Mouse (Mus musculus): ENCODE measurements around the gene Lemd1. TPM values are rescaled to one million over a fixed set of nuclear protein-coding genes. Genes with fewer than 3 reads are reported as not detected.
A peak's percentile ranks its signal among the peaks of the same experiment; 100 is the strongest.

Gene Lemd1
- total and polyA plus RNA-seq, 3 experiments = not detected

GRCm38 (mm10) chr1:132151908-132152307, 39.3 kb upstream of the Lemd1 start:
- in situ Hi-C loops (cut with MboI; ENCODE audit: low pct_ligation_motif_present, low pct_unique_long_range_greater_than_20kb, low sequenced_read_pairs) = no loop called here
- Histone ChIP-seq H3K27ac (ENCODE audit: insufficient read depth, low read depth) (no peak overlapping the region), H3K9ac (ENCODE audit: insufficient read depth, low read depth) (no peak overlapping the region), H3K4me2 (ENCODE audit: insufficient read depth, low read depth, poor library complexity, severe bottlenecking) (no peak overlapping the region), H3K36me3 (replicated peaks in 1 of 2; ENCODE audit: control insufficient read depth in 1 of 2, insufficient read depth in 1 of 2, low read length in 1 of 2) (no peaks in the 10 kb centered on the region), H3K4me3 (replicated peaks in 1 of 3; ENCODE audit: low read depth in 2 of 3, low read length in 2 of 3, poor library complexity in 1 of 3) (no peak overlapping the region), H3K4me1 (ENCODE audit: control insufficient read depth in 1 of 2, insufficient read depth in 2 of 2) (peaks cover 11 to 37% of the 10 kb centered on the region in 2 experiments), H3K79me2 (replicated peaks; ENCODE audit: control insufficient read depth, extremely low read depth, insufficient read depth, poor library complexity, severe bottlenecking) (no peaks in the 10 kb centered on the region), H3K9me3 (replicated peaks; ENCODE audit: low read length) (no peaks in the 10 kb centered on the region), H3K27me3 (replicated peaks) (peaks cover 17% of the 10 kb centered on the region)
- DNase-seq (ENCODE audit: extremely low read depth) = no peak
- dilution Hi-C loops (cut with MboI; ENCODE audit: extremely low pct_ligation_motif_present, extremely low pct_unique_long_range_greater_than_20kb, low sequenced_read_pairs) = no loop called here
- peak; percentile 30; the same call in 1 of the 2 replicates for TF ChIP-seq ZNF384 (IDR thresholded peaks at IDR 0.05; ENCODE audit: low read depth, low read length)
- TF ChIP-seq ETS1 (conservative IDR thresholded peaks at IDR 0.05; ENCODE audit: low read depth, low read length) = no peak

GRCm38 (mm10) chr1:132153086-132153690, 38.0 kb upstream of the Lemd1 start:
- no peak for DNase-seq (ENCODE audit: extremely low read depth)
- dilution Hi-C loops (cut with MboI; ENCODE audit: extremely low pct_ligation_motif_present, extremely low pct_unique_long_range_greater_than_20kb, low sequenced_read_pairs) = no loop called here
- peaks cover 28% of the 10 kb centered on the region for H3K27me3 ChIP-seq (replicated peaks)

GRCm38 (mm10) chr1:132153691-132154090, 37.5 kb upstream of the Lemd1 start:
- dilution Hi-C loops (cut with MboI; ENCODE audit: extremely low pct_ligation_motif_present, extremely low pct_unique_long_range_greater_than_20kb, low sequenced_read_pairs) = no loop called here

More at GRCm38 (mm10) chr1:132153086-132153690, 38.0 kb upstream of the Lemd1 start:
- Histone ChIP-seq H3K79me2 (replicated peaks; ENCODE audit: control insufficient read depth, extremely low read depth, insufficient read depth, poor library complexity, severe bottlenecking) (no peaks in the 10 kb centered on the region), H3K4me3 (replicated peaks in 1 of 3; ENCODE audit: low read depth in 2 of 3, low read length in 2 of 3, poor library complexity in 1 of 3) (no peak overlapping the region), H3K9me3 (replicated peaks; ENCODE audit: low read length) (no peaks in the 10 kb centered on the region), H3K9ac (ENCODE audit: insufficient read depth, low read depth) (no peak overlapping the region), H3K4me2 (ENCODE audit: insufficient read depth, low read depth, poor library complexity, severe bottlenecking) (no peak overlapping the region), H3K4me1 (ENCODE audit: control insufficient read depth in 1 of 2, insufficient read depth in 2 of 2) (peaks cover 11 to 31% of the 10 kb centered on the region in 2 experiments), H3K27ac (ENCODE audit: insufficient read depth, low read depth) (no peak overlapping the region), H3K36me3 (replicated peaks in 1 of 2; ENCODE audit: control insufficient read depth in 1 of 2, insufficient read depth in 1 of 2, low read length in 1 of 2) (no peaks in the 10 kb centered on the region)
- in situ Hi-C loops (cut with MboI; ENCODE audit: low pct_ligation_motif_present, low pct_unique_long_range_greater_than_20kb, low sequenced_read_pairs) = no loop called here
- no peak for TF ChIP-seq TCF12 (IDR thresholded peaks at IDR 0.05; ENCODE audit: low read depth, low read length)
- no peak for TF ChIP-seq NELFE (IDR thresholded peaks at IDR 0.05; ENCODE audit: low read depth, low read length)
- TF ChIP-seq ZMIZ1 (IDR thresholded peaks at IDR 0.05; ENCODE audit: low read depth, low read length) = no peak
- no peak for TF ChIP-seq JUN (IDR thresholded peaks at IDR 0.05; ENCODE audit: insufficient read depth, low read depth, low read length)
- no peak for TF ChIP-seq ZNF384 (IDR thresholded peaks at IDR 0.05; ENCODE audit: low read depth, low read length)
- no peak for TF ChIP-seq SMC3 (IDR thresholded peaks at IDR 0.05; ENCODE audit: low read depth, low read length)
- no peak for TF ChIP-seq JUND (conservative IDR thresholded peaks at IDR 0.05; ENCODE audit: low read depth, low read length)
- TF ChIP-seq USF2 (conservative IDR thresholded peaks at IDR 0.05; ENCODE audit: low read depth, low read length) = no peak
- TF ChIP-seq UBTF (IDR thresholded peaks at IDR 0.05; ENCODE audit: low read depth, low read length) = no peak
- no peak for TF ChIP-seq TBP (conservative IDR thresholded peaks at IDR 0.05; ENCODE audit: low read depth, low read length)

More at GRCm38 (mm10) chr1:132153691-132154090, 37.5 kb upstream of the Lemd1 start:
- Histone ChIP-seq H3K9ac (ENCODE audit: insufficient read depth, low read depth) (no peak overlapping the region), H3K4me1 (ENCODE audit: control insufficient read depth in 1 of 2, insufficient read depth in 2 of 2) (peaks cover 11 to 31% of the 10 kb centered on the region in 2 experiments), H3K9me3 (replicated peaks; ENCODE audit: low read length) (no peaks in the 10 kb centered on the region), H3K4me3 (replicated peaks in 1 of 3; ENCODE audit: low read depth in 2 of 3, low read length in 2 of 3, poor library complexity in 1 of 3) (no peak overlapping the region), H3K27me3 (replicated peaks) (peaks cover 32% of the 10 kb centered on the region), H3K4me2 (ENCODE audit: insufficient read depth, low read depth, poor library complexity, severe bottlenecking) (no peak overlapping the region), H3K36me3 (replicated peaks in 1 of 2; ENCODE audit: control insufficient read depth in 1 of 2, insufficient read depth in 1 of 2, low read length in 1 of 2) (no peaks in the 10 kb centered on the region), H3K79me2 (replicated peaks; ENCODE audit: control insufficient read depth, extremely low read depth, insufficient read depth, poor library complexity, severe bottlenecking) (no peaks in the 10 kb centered on the region), H3K27ac (ENCODE audit: insufficient read depth, low read depth) (no peak overlapping the region)
- DNase-seq (ENCODE audit: extremely low read depth) = no peak
- in situ Hi-C loops (cut with MboI; ENCODE audit: low pct_ligation_motif_present, low pct_unique_long_range_greater_than_20kb, low sequenced_read_pairs) = no loop called here
- no peak for TF ChIP-seq UBTF (IDR thresholded peaks at IDR 0.05; ENCODE audit: low read depth, low read length)
- no peak for TF ChIP-seq POLR2AphosphoS2 (IDR thresholded peaks at IDR 0.05; ENCODE audit: low read depth, low read length)
- no peak for TF ChIP-seq RAD21 (IDR thresholded peaks at IDR 0.05; ENCODE audit: low read depth, low read length)
- no peak for TF ChIP-seq CHD2 (IDR thresholded peaks at IDR 0.05; ENCODE audit: low read length)
- TF ChIP-seq SMC3 (IDR thresholded peaks at IDR 0.05; ENCODE audit: low read depth, low read length) = no peak
- no peak for TF ChIP-seq CTCF (conservative IDR thresholded peaks at IDR 0.05 in 1 of 2, IDR thresholded peaks at IDR 0.05 in 1 of 2; ENCODE audit: low read depth in 2 of 2, low read length in 2 of 2)
- TF ChIP-seq POLR2A (IDR thresholded peaks at IDR 0.05; ENCODE audit: low read depth, low read length) = no peak
- no peak for TF ChIP-seq MAFK (IDR thresholded peaks at IDR 0.05; ENCODE audit: insufficient replicate concordance, low read length)
- TF ChIP-seq NRF1 (IDR thresholded peaks at IDR 0.05; ENCODE audit: low read depth, low read length) = no peak
- TF ChIP-seq MAZ (IDR thresholded peaks at IDR 0.05; ENCODE audit: low read depth, low read length) = no peak
- TF ChIP-seq RCOR1 (conservative IDR thresholded peaks at IDR 0.05; ENCODE audit: low read depth, low read length) = no peak
- TF ChIP-seq ZMIZ1 (IDR thresholded peaks at IDR 0.05; ENCODE audit: low read depth, low read length) = no peak
- no peak for TF ChIP-seq GABPA (IDR thresholded peaks at IDR 0.05; ENCODE audit: insufficient replicate concordance, low read depth, low read length)
- no peak for TF ChIP-seq E2F4 (IDR thresholded peaks at IDR 0.05; ENCODE audit: insufficient replicate concordance, low read depth, low read length)
- no peak for TF ChIP-seq NELFE (IDR thresholded peaks at IDR 0.05; ENCODE audit: low read depth, low read length)
- TF ChIP-seq CHD1 (IDR thresholded peaks at IDR 0.05; ENCODE audit: low read depth, low read length) = no peak
- no peak for TF ChIP-seq ZC3H11A (IDR thresholded peaks at IDR 0.05; ENCODE audit: low read depth, low read length)
- no peak for TF ChIP-seq MAX (IDR thresholded peaks at IDR 0.05; ENCODE audit: low read length)
- TF ChIP-seq TBP (conservative IDR thresholded peaks at IDR 0.05; ENCODE audit: low read depth, low read length) = no peak
- no peak for TF ChIP-seq PAX5 (IDR thresholded peaks at IDR 0.05; ENCODE audit: low read length)
